Mouse (Mus musculus) left cerebral cortex, postnatal 36 days (tissue): ENCODE data around the gene Tsnaxip1. TPM values are rescaled to one million over a fixed set of nuclear protein-coding genes. Genes with fewer than 3 reads are reported as not detected.
"Not testable (repeated sequence)": the region's sequence is repeated elsewhere in the genome, so short reads cannot be mapped to it uniquely, and the experiment has no call there.

Source experiments
- DNase-seq, 2 experiments: peaks; one replicate each; pipeline ENCODE4 v3.0.0; 2021 to 2022; ENCODE audit warnings: low spot score in 2 of 2, mixed read lengths in 1 of 2
- intact Hi-C: fragments of 180-260 bp; cut with DNase I; formaldehyde crosslinking; loops from one replicate; pipeline ENCODE4 v1.15.1; 2025
- total RNA-seq, 2 experiments: library from RNA; stranded (reverse); gene quantifications; 2 replicates each; pipeline ENCODE4 v1.2.3; 2021

The Tsnaxip1 gene
- total RNA-seq, 2 experiments from 2014 or later, result not detected

DNA sequence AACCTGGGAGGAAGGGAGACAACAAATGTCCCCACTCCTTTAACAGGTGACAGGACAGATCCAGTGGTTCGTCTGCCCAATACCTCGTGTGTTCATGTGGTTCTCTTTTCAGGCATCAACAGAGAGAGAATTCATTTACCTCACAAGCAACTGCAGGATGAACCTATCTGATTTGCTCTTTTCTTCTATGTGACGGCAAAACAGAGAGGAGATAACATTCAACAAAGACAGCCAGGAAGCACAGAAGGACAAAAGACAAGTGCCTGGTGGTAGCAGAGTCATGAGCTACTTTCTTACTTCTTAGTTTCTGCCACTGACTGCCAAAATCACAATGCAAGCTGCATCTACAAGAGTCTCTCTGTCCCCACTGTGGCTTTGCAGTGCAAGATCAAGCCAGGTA lies 16.0 kb upstream of the Tsnaxip1 start:
- intact Hi-C loops, result no loop called here

DNA sequence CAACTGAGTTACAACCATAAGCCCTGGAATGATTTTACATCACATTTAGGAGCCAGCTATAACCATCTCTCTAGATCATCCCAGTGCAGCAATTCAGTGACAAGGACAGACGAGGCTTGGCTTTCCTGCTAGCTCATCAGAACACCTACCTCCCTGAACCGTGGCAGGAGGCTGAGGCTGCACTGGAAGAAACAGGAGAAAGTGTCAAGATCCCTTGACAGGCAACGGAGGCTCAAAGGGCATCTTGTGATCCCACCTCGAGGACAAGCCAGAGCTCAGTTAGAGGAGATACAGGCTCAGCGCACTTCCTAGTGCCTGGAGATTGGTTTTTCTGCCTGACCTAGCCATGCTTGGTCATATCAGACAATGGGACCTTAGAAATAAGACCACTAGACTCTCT lies 15.0 kb upstream of the Tsnaxip1 start:
- DNase-seq, result no peak
- intact Hi-C loops, result no loop called here

More for the DNA sequence above, 16.0 kb upstream of the Tsnaxip1 start:
- no peak for DNase-seq

DNA sequence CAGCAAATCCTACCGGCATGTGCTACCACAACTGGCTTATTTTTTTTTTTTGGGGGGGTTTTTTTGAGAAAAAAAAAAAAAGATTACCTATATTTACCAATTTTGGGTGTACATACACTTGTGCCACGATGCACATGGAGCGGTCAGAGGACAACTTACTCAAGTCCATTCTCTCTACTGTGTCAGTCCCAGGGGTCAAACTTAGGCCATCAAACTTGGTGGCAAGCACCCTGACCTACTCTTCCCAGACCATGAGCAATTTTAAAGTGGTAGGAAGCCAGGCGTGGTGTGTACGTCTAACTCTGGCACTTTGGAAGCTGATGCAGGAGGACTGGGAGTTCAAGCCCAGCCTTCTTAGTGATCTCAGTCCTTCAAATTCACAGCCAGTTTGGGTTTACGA lies 14.3 kb upstream of the Tsnaxip1 start:
- intact Hi-C loops, result no loop called here
- no peak for DNase-seq

DNA sequence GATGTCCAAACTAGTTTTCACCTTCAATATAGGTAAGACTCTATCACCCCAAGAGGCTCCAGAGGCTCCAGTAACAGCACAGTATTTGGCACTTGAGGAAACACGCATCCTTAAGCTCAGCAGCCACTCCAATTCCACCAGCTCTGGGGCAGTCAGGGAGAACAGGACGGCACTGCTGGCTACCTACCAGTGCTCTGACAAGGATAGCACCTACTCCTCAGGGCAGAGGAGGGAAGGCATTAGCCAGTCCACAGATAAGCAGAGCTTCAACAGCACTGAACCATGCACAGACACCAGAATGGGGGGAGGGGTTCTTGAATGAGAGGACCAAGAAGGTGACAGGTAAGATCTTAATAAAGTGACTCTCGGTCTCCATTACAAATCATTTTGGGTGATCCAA lies 7.9 kb upstream of the Tsnaxip1 start:
- no peak for DNase-seq
- intact Hi-C loops, result loop anchor here (10.0 kb wide), 1 partner anchor 105 kb away; no protein-coding TSS in a partner anchor

DNA sequence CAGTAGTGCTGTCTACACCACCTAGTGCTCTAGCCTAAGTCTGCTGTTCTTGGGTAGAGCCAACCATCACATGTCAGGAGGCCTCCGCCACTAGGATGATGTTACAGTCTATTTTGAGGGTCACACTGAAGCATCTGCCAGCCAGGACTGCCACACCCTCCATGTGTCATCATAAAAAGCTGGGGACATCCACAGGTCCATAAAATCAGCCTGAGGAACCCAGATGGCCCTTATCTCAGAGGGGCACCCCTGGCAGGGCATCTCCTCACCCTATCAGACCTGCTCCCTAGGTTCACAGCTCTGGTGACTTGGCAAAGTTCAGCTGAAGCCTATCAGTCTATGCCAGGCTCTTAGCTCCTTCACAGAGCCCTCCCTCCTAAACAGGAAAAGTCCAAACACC lies 6.6 kb upstream of the Tsnaxip1 start:
- no peak for DNase-seq
- intact Hi-C loops, result loop anchor here (10.0 kb wide), 1 partner anchor 106 kb away; no protein-coding TSS in a partner anchor

DNA sequence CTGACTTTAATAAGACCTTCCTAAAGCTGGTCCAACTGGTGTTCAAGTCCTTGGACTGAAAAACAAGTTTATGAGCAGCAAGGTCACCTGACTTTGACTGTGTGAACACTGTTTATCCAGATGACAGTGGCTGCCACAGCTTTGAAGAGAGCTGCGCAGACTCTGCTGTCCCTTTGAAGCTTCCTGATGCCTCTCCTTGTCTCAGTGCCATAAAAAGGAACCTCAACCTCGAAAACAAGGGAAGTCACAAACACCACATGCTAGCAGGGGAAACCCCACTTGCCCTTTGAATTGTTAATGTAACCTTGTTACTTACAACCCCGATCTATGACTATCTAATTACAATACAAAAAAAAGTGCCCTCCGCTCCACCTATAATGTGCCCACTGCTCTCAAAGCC lies 2.0 kb upstream of the Tsnaxip1 start:
- DNase-seq, result no peak
- intact Hi-C loops, result loop anchor here (10.0 kb wide), 1 partner anchor 111 kb away; no protein-coding TSS in a partner anchor

DNA sequence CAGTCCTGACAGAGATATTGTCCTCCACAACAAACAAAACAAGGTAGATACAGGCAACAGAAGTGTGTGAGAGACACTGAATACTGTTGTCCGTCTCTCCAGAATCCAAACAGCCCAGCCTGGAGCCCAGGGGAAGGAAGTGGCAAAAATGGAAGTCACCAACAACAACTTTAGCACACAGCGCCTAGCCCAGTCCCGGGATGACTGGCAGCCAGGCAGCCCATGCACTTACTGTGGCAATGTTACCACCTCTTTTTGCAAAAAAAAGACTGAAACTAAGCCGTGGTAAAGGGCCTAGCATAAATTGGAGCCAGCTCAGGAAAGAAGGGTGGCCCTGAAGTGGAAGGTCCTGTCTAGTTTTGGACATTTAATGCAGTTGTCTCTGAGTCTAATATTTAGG lies 1.2 kb upstream of the Tsnaxip1 start:
- no peak for DNase-seq
- intact Hi-C loops, result loop anchor here (10.0 kb wide), 1 partner anchor 112 kb away; no protein-coding TSS in a partner anchor

DNA sequence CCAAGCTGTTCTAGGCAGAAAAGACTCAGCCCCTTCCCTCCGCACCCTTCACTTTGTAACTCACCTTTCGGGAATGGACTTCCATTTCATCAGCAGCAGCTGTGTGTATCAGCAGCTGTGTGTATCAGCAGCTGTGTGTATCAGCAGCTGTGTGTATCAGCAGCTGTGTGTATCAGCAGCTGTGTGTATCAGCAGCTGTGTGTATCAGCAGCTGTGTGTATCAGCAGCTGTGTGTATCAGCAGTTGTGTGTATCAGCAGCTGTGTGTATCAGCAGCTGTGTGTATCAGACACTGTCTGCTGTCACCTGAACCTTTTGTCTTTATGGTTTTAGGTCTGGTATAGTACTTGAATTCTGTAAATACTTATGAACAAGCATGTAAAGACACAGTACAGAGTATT lies 6.2 kb downstream of the Tsnaxip1 start:
- intact Hi-C loops, result loop anchor here (10.0 kb wide), 1 partner anchor 191 kb away; no protein-coding TSS in a partner anchor
- not testable (repeated sequence) for DNase-seq

DNA sequence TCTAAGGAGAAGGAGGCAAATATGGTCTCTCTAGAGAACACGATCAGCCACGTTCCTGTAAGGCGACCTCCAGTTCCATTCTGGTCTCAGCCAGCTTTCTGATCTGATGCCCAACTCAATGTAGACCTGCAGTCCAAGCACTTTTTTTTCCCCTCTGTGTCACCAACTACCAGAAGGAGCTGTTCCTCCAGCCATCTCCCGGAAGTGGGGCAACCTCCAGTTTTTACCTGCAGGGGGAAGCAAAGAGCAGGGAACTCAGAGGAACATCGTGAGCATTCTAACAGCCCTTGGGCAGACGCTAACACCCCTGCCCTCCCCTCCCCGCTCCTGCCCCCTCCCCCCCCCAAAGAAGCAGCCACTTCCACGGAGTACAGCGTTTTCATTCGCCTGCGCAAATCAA lies 7.8 kb downstream of the Tsnaxip1 start:
- peak; percentile 45 to 63 for DNase-seq
- intact Hi-C loops, result loop anchor here (10.0 kb wide), 1 partner anchor 189 kb away; no protein-coding TSS in a partner anchor

DNA sequence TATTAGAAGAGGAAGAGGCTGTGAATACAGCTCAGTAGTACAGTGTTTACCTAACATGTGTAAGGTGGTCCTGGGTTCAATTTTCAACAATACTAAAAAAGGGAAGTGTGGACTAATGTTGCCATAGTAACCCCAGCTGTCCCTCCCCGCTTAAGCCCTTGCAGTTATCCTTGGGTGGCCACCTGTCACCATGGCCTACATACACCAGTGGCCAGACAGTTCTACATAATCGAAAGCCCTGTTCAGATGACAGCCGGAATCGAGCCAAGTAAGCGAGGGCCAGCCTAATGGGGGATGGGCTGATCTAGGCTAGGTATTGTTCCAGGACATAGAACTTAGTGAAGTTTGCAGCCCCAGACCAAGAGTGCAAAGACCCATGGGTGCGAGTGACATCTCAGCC lies 9.5 kb downstream of the Tsnaxip1 start:
- no peak for DNase-seq
- intact Hi-C loops, result loop anchor here (10.0 kb wide), 1 partner anchor 188 kb away; no protein-coding TSS in a partner anchor

DNA sequence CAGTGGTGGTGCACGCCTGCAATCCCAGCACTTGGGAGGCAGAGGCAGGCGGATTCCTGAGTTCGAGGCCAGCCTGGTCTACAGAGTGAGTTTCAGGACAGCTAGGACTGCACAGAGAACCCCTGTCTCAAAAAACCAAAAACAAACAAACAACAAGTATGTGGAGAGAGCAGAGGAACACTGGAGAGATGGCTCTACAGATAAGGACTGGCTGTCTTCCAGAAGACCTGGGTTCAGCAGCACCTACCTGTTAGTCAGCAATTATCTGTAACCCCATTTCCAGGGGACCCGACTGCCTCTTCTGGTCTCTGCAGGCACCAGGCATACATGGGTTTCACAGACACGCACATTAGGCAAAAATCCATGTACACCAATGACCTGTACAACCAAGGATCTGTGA lies 11.7 kb downstream of the Tsnaxip1 start:
- intact Hi-C loops, result loop anchor here (10.0 kb wide), 1 partner anchor 186 kb away; no protein-coding TSS in a partner anchor
- no peak for DNase-seq

DNA sequence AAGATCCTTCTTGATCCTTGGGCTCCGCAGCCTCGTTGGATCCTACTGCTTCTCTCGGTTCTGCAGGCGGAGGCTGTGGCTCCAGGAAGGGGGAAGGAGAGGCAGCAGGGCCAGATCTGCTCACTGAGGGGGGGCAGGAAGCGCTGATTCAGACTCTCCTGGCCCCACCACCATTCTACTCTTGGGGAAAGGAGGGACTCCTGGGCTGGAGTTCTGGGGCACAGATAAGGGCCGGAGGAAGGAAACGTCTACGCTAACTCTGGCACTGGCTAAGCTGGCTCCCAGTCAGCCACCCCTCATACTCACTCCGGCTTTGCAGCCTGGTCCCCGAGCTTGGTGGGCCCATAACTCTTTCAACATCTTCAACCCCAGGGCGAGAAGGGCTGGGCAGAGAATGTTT lies 19.1 kb downstream of the Tsnaxip1 start:
- intact Hi-C loops, result no loop called here
- DNase-seq, result no peak

DNA sequence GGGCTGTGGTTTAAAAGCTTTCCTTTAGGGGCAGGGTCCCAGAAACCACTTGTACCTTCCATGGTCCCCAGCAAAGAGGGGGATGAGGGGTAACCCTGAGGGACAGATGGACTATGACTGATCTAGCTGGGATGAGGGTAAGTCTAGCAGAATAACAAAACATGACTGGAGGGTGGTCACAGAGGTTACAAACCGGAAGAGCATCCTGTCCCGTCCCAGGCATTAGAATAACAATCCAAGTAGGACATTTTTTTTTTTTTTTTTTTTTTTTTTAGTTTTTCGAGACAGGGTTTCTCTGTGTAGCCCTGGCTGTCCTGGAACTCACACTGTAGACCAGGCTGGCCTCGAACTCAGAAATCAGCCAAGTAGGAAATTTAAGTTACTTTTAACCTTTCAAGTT lies 22.5 kb downstream of the Tsnaxip1 start:
- no peak for DNase-seq

DNA sequence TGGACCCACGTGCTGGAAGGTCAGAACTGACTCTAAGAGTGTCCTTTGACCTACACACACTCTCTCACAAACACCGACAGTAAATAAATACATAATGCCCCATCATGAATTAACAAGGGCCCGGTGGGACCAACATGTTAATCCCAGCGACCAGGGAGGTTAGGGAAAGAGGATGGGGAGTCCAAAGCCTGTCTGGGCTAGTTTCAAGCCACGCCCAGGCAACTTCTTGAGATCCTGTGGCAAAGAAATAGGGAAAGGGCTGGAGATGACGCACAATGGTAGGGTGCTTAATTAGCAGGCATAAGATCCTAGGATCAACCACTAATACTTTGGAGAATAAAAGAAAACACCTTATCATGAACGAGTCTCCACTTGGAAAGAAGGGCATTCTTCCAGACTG lies 23.1 kb downstream of the Tsnaxip1 start:
- intact Hi-C loops, result loop anchor here (10.0 kb wide), 1 partner anchor 136 kb away; no protein-coding TSS in a partner anchor
- no peak for DNase-seq

More for the DNA sequence above, 22.5 kb downstream of the Tsnaxip1 start:
- intact Hi-C loops, result loop anchor here (10.0 kb wide), 1 partner anchor 135 kb away; no protein-coding TSS in a partner anchor

DNA sequence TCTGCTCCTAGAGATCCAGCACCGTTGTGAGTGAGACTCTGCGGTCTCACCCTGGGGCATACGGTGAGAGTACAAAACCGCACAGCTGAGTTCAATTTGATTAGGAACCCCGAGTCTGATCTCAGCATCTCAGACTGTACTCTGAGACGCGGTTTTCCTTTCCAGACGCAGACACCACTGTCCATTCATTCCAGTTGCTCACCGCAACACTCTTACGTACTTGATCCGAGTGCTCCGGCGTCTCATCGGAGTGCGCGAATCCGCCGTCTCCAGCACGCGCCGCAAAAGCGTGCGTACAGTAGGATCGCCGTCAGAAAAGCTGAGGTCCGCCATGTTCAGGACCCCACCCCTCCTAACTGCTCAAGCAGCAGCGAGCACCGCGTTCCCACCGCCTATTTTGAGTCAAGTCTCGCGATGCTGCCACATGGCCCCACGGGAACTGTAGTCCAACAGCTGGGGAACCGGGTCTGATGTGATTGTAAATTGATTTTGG lies 24.2 kb downstream of the Tsnaxip1 start:
- intact Hi-C loops, result loop anchor here (10.0 kb wide), 1 partner anchor 137 kb away; no protein-coding TSS in a partner anchor

DNA sequence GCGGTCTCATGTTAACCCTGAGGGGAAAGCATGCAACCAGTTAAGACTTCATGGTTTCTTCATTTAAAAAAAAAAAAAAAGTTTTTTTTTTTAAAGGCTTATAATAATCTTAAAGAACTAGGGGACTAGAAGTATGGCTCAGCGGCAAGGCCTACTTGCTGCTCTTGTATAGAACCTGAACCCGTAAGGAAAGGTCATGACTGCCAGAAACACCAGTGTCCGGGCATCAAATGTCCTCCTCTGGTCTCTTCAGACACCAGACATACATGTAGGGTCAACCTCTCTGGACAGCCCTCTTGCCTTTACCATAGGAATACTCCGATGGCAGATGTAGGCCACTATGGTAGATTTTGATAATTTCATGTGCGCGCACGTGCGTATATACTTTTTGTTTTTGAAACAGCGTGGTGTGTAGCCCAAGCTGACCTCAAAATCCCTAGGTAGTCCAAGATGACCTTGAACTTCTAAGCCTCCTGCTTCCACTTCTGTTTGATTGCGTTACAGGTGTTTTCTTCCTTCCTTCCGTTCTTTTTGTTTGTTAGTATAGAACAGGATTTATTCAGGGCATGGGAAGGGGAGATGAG lies 24.7 kb downstream of the Tsnaxip1 start:
- DNase-seq, result no peak
- intact Hi-C loops, result loop anchor here (10.0 kb wide), 1 partner anchor 137 kb away; no protein-coding TSS in a partner anchor

More for the DNA sequence above, 24.2 kb downstream of the Tsnaxip1 start:
- peak; percentile 86 to 88 for DNase-seq

DNA sequence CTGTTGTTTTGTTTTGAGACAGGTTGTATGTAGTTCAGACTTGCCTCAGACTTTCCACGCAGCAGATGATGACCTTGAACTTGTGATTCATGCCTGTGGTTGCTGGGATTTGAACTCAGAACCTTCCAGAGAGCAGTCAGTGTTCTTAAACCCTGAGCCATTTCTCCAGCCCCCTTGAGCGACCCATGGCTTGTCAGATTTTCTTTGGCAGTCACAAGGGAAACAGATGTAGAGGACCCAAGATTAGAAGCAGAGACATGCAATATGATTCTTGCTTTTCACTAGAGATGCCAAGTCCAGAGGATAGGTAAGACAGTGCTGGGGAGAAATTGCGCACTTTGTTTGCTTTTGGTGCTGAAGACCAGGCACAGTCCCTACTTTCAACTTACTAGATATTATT lies 25.6 kb downstream of the Tsnaxip1 start, which contains the start of gene Cenpt:
Gene Cenpt, minus strand, starts transcription at position 101 of the 400 bp plus-strand sequence.
- no peak for DNase-seq
- intact Hi-C loops, result loop anchor here (10.0 kb wide), 1 partner anchor 138 kb away; no protein-coding TSS in a partner anchor

DNA sequence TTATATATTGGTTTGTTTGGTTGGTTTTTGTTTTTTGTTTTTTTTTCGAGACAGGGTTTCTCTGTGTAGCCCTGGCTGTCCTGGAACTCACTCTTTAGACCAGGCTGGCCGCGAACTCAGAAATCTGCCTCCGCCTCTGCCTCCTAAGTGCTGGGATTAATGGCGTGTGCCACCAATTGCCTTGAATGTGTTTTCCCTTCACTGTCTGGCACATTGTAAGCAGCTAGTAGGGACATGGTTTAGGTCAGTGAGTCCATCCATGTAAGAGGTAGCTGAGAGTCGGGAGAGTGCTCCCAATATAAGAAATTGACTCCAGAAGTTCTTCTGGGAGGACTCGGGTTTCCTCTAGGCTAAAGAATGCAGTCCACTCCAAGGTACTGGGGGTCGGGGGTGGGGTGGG lies 26.8 kb downstream of the Tsnaxip1 start:
- intact Hi-C loops, result loop anchor here (10.0 kb wide), 1 partner anchor 140 kb away; no protein-coding TSS in a partner anchor
- no peak for DNase-seq

DNA sequence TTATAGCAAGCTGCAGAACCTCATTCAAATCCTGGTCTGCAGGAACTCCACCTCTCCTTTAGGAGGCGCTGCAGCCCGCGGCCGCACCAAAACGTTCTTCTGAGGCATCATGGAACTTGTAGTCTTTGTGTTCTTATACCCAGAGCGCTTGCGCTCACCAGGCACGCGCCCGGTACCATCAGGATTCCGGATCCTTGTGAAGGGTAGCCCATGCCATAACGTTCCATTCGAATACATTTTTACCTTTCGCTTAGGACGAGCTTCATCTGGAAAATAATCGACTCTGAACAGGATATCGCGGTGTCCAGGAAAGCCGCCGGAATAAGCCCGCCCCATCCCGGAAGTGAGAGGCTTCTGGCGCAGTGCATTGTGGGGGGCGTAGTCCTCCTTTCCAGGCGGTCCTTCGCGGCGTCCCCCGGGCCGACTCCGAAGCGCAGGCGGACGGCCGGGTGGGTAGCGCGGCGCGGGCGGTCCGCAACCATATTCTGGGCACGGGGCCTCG lies 27.2 kb downstream of the Tsnaxip1 start, which contains the start of gene Thap11:
Gene Thap11, plus strand, starts transcription at position 418 of the 502 bp plus-strand sequence.
- intact Hi-C loops, result loop anchor here (10.0 kb wide), 1 partner anchor 140 kb away; no protein-coding TSS in a partner anchor
- DNase-seq, result peak; percentile 93 to 94
